Mouse (Mus musculus) E14TG2a.4 (cell line): ENCODE results near the gene Cog4.

ENCODE experiments used
- CTCF ChIP-seq: conservative IDR thresholded peaks from 2 replicates; pipeline ENCODE4 v1.5.1; 2014; ENCODE audit warnings: low read length
- NANOG ChIP-seq: IDR thresholded peaks from 2 replicates; pipeline ENCODE4 v1.6.1; 2014; ENCODE audit warnings: borderline replicate concordance, low read length, mixed read lengths

- TF ChIP-seq CTCF (no peak), NANOG (no peak)
These were observed 49.4 kb downstream of the Cog4 start for GRCm38 (mm10) chr8:110895812-110896211.
